Mouse (Mus musculus): Measurements from ENCODE around the gene Ccdc149. TPM values are rescaled to one million over a fixed set of nuclear protein-coding genes. Genes with fewer than 3 reads are reported as not detected.

Ccdc149 gene
- polyA plus RNA-seq, 1 experiment from 2014 or later = 14.7 TPM

GRCm38 (mm10) chr5:52357175-52357754 is 114.1 kb downstream of the Ccdc149 start:
- no peak overlapping the region for H3K27ac ChIP-seq
- DNase-seq (ENCODE audit: low spot score) (no peak), ATAC-seq (ENCODE audit: low FRiP score) (no peak)
- H3K4me2 ChIP-seq (replicated peaks) = no peak overlapping the region
- H3K9me3 ChIP-seq (ENCODE audit: control insufficient read depth, low read length) = no peaks in the 10 kb centered on the region
- no peaks in the 10 kb centered on the region for H3K27me3 ChIP-seq (ENCODE audit: control insufficient read depth, insufficient read depth, low read length)
- WGBS = 61% methylated on average over 9 of the region's 9 CpGs
- no peak overlapping the region for H3K9ac ChIP-seq
- no peaks in the 10 kb centered on the region for H3K36me3 ChIP-seq (replicated peaks; ENCODE audit: control insufficient read depth, insufficient read depth)
- H3K4me1 ChIP-seq (replicated peaks; ENCODE audit: control insufficient read depth, insufficient read depth, low read length) = no peaks in the 10 kb centered on the region
- no peak overlapping the region for H3K4me3 ChIP-seq (replicated peaks; ENCODE audit: low read length)

GRCm38 (mm10) chr5:52355612-52356011 is 115.7 kb downstream of the Ccdc149 start:
- Histone ChIP-seq H3K4me3 (replicated peaks; ENCODE audit: low read length) (no peak overlapping the region), H3K27ac (no peak overlapping the region), H3K4me1 (replicated peaks; ENCODE audit: control insufficient read depth, insufficient read depth, low read length) (no peaks in the 10 kb centered on the region), H3K9ac (no peak overlapping the region), H3K27me3 (ENCODE audit: control insufficient read depth, insufficient read depth, low read length) (no peaks in the 10 kb centered on the region), H3K4me2 (replicated peaks) (no peak overlapping the region), H3K36me3 (replicated peaks; ENCODE audit: control insufficient read depth, insufficient read depth) (no peaks in the 10 kb centered on the region), H3K9me3 (ENCODE audit: control insufficient read depth, low read length) (no peaks in the 10 kb centered on the region)
- ATAC-seq (ENCODE audit: low FRiP score) (no peak), DNase-seq (ENCODE audit: low spot score) (no peak)
- 89% methylated on average over 7 of the region's 7 CpGs for WGBS

GRCm38 (mm10) chr5:52354441-52354840 is 116.9 kb downstream of the Ccdc149 start:
- ATAC-seq (ENCODE audit: low FRiP score) = no peak
- Histone ChIP-seq H3K4me1 (replicated peaks; ENCODE audit: control insufficient read depth, insufficient read depth, low read length) (no peaks in the 10 kb centered on the region), H3K9ac (no peak overlapping the region), H3K27ac (no peak overlapping the region), H3K4me2 (replicated peaks) (no peak overlapping the region), H3K9me3 (ENCODE audit: control insufficient read depth, low read length) (no peaks in the 10 kb centered on the region), H3K4me3 (replicated peaks; ENCODE audit: low read length) (no peak overlapping the region), H3K27me3 (ENCODE audit: control insufficient read depth, insufficient read depth, low read length) (no peaks in the 10 kb centered on the region), H3K36me3 (replicated peaks; ENCODE audit: control insufficient read depth, insufficient read depth) (no peaks in the 10 kb centered on the region)
- WGBS = 82% methylated on average over 4 of the region's 4 CpGs
- DNase-seq (ENCODE audit: low spot score) = no peak

GRCm38 (mm10) chr5:52352730-52353129 is 118.6 kb downstream of the Ccdc149 start:
- H3K4me2 ChIP-seq (replicated peaks) = no peak overlapping the region
- no peaks in the 10 kb centered on the region for H3K4me1 ChIP-seq (replicated peaks; ENCODE audit: control insufficient read depth, insufficient read depth, low read length)
- ATAC-seq (ENCODE audit: low FRiP score) (no peak), DNase-seq (ENCODE audit: low spot score) (no peak)
- H3K9me3 ChIP-seq (ENCODE audit: control insufficient read depth, low read length) = no peaks in the 10 kb centered on the region
- no peak overlapping the region for H3K9ac ChIP-seq
- no peaks in the 10 kb centered on the region for H3K36me3 ChIP-seq (replicated peaks; ENCODE audit: control insufficient read depth, insufficient read depth)
- H3K27ac ChIP-seq = no peak overlapping the region
- WGBS = 91% methylated on average over 5 of the region's 5 CpGs
- H3K27me3 ChIP-seq (ENCODE audit: control insufficient read depth, insufficient read depth, low read length) = no peaks in the 10 kb centered on the region
- H3K4me3 ChIP-seq (replicated peaks; ENCODE audit: low read length) = no peak overlapping the region

GRCm38 (mm10) chr5:52351561-52351960 is 119.8 kb downstream of the Ccdc149 start:
- Histone ChIP-seq H3K4me2 (replicated peaks) (no peak overlapping the region), H3K36me3 (replicated peaks; ENCODE audit: control insufficient read depth, insufficient read depth) (no peaks in the 10 kb centered on the region), H3K9ac (no peak overlapping the region), H3K9me3 (ENCODE audit: control insufficient read depth, low read length) (no peaks in the 10 kb centered on the region), H3K27ac (no peak overlapping the region), H3K4me3 (replicated peaks; ENCODE audit: low read length) (no peak overlapping the region), H3K4me1 (replicated peaks; ENCODE audit: control insufficient read depth, insufficient read depth, low read length) (no peaks in the 10 kb centered on the region), H3K27me3 (ENCODE audit: control insufficient read depth, insufficient read depth, low read length) (no peaks in the 10 kb centered on the region)
- ATAC-seq (ENCODE audit: low FRiP score) (no peak), DNase-seq (ENCODE audit: low spot score) (no peak)
- WGBS = 87% methylated on average over 2 of the region's 2 CpGs

- 88% methylated on average over 2 of the region's 2 CpGs for WGBS
Observed at GRCm38 (mm10) chr5:52350451-52350850, 120.9 kb downstream of the Ccdc149 start.

GRCm38 (mm10) chr5:52346890-52347289 is 124.4 kb downstream of the Ccdc149 start:
- no peak for ATAC-seq (ENCODE audit: low FRiP score)
- DNase-seq (ENCODE audit: low spot score) = no peak
- 73% methylated on average over 2 of the region's 2 CpGs for WGBS
- Histone ChIP-seq H3K4me3 (replicated peaks; ENCODE audit: low read length) (no peak overlapping the region), H3K9ac (no peak overlapping the region), H3K36me3 (replicated peaks; ENCODE audit: control insufficient read depth, insufficient read depth) (no peaks in the 10 kb centered on the region), H3K4me2 (replicated peaks) (no peak overlapping the region), H3K27ac (no peak overlapping the region), H3K4me1 (replicated peaks; ENCODE audit: control insufficient read depth, insufficient read depth, low read length) (no peaks in the 10 kb centered on the region), H3K9me3 (ENCODE audit: control insufficient read depth, low read length) (no peaks in the 10 kb centered on the region), H3K27me3 (ENCODE audit: control insufficient read depth, insufficient read depth, low read length) (no peaks in the 10 kb centered on the region)

More at GRCm38 (mm10) chr5:52350451-52350850, 120.9 kb downstream of the Ccdc149 start:
- Histone ChIP-seq H3K4me2 (replicated peaks) (no peak overlapping the region), H3K27me3 (ENCODE audit: control insufficient read depth, insufficient read depth, low read length) (no peaks in the 10 kb centered on the region), H3K27ac (no peak overlapping the region), H3K36me3 (replicated peaks; ENCODE audit: control insufficient read depth, insufficient read depth) (no peaks in the 10 kb centered on the region), H3K9ac (no peak overlapping the region), H3K4me1 (replicated peaks; ENCODE audit: control insufficient read depth, insufficient read depth, low read length) (no peaks in the 10 kb centered on the region), H3K4me3 (replicated peaks; ENCODE audit: low read length) (no peak overlapping the region), H3K9me3 (ENCODE audit: control insufficient read depth, low read length) (no peaks in the 10 kb centered on the region)
- ATAC-seq (ENCODE audit: low FRiP score) (no peak), DNase-seq (ENCODE audit: low spot score) (no peak)

- H3K36me3 ChIP-seq (replicated peaks; ENCODE audit: control insufficient read depth, insufficient read depth) = no peaks in the 10 kb centered on the region
- no peak overlapping the region for H3K4me3 ChIP-seq (replicated peaks; ENCODE audit: low read length)
- no peak for DNase-seq (ENCODE audit: low spot score)
- no peak overlapping the region for H3K9ac ChIP-seq
- no peaks in the 10 kb centered on the region for H3K27me3 ChIP-seq (ENCODE audit: control insufficient read depth, insufficient read depth, low read length)
- no peak overlapping the region for H3K4me2 ChIP-seq (replicated peaks)
- no peaks in the 10 kb centered on the region for H3K9me3 ChIP-seq (ENCODE audit: control insufficient read depth, low read length)
- no peaks in the 10 kb centered on the region for H3K4me1 ChIP-seq (replicated peaks; ENCODE audit: control insufficient read depth, insufficient read depth, low read length)
- WGBS = 89% methylated on average over 2 of the region's 2 CpGs
- H3K27ac ChIP-seq = no peak overlapping the region
- ATAC-seq (ENCODE audit: low FRiP score) = no peak
Observed at GRCm38 (mm10) chr5:52339134-52339533, 132.2 kb downstream of the Ccdc149 start.

- no peaks in the 10 kb centered on the region for H3K9me3 ChIP-seq (ENCODE audit: control insufficient read depth, low read length)
- WGBS = 84% methylated on average over 3 of the region's 3 CpGs
- no peak overlapping the region for H3K9ac ChIP-seq
- H3K27ac ChIP-seq = no peak overlapping the region
- no peak overlapping the region for H3K4me2 ChIP-seq (replicated peaks)
- no peaks in the 10 kb centered on the region for H3K27me3 ChIP-seq (ENCODE audit: control insufficient read depth, insufficient read depth, low read length)
- no peaks in the 10 kb centered on the region for H3K36me3 ChIP-seq (replicated peaks; ENCODE audit: control insufficient read depth, insufficient read depth)
- DNase-seq (ENCODE audit: low spot score) (no peak), ATAC-seq (ENCODE audit: low FRiP score) (no peak)
- no peak overlapping the region for H3K4me3 ChIP-seq (replicated peaks; ENCODE audit: low read length)
- H3K4me1 ChIP-seq (replicated peaks; ENCODE audit: control insufficient read depth, insufficient read depth, low read length) = 0 out of 2 replicates have a peak, but pooled peaks cover 2% of the 10 kb centered on the region
Observed at GRCm38 (mm10) chr5:52335590-52335989, 135.7 kb downstream of the Ccdc149 start.

- 8% methylated on average over 8 of the region's 8 CpGs for WGBS
- 0 out of 2 replicates have a peak, but pooled peaks cover 2% of the 10 kb centered on the region for H3K4me1 ChIP-seq (replicated peaks; ENCODE audit: control insufficient read depth, insufficient read depth, low read length)
- no peak for ATAC-seq (ENCODE audit: low FRiP score)
Observed at GRCm38 (mm10) chr5:52332120-52332519, 139.2 kb downstream of the Ccdc149 start.

More at GRCm38 (mm10) chr5:52332120-52332519, 139.2 kb downstream of the Ccdc149 start:
- H3K27me3 ChIP-seq (ENCODE audit: control insufficient read depth, insufficient read depth, low read length) = no peaks in the 10 kb centered on the region
- no peak for DNase-seq (ENCODE audit: low spot score)
- no peaks in the 10 kb centered on the region for H3K36me3 ChIP-seq (replicated peaks; ENCODE audit: control insufficient read depth, insufficient read depth)
- no peak overlapping the region for H3K27ac ChIP-seq
- H3K4me3 ChIP-seq (replicated peaks; ENCODE audit: low read length) = no peak overlapping the region
- no peaks in the 10 kb centered on the region for H3K9me3 ChIP-seq (ENCODE audit: control insufficient read depth, low read length)
- no peak overlapping the region for H3K4me2 ChIP-seq (replicated peaks)
- H3K9ac ChIP-seq = no peak overlapping the region

Data from hindbrain, embryonic 14.5 days (tissue).